Mouse (Mus musculus) E14TG2a.4 (cell line): ENCODE data around the gene Faap100.

Experiments
- CTCF ChIP-seq: conservative IDR thresholded peaks from 2 replicates; pipeline ENCODE4 v1.5.1; 2014; ENCODE audit warnings: low read length
- NANOG ChIP-seq: IDR thresholded peaks from 2 replicates; pipeline ENCODE4 v1.6.1; 2014; ENCODE audit warnings: borderline replicate concordance, low read length, mixed read lengths

DNA sequence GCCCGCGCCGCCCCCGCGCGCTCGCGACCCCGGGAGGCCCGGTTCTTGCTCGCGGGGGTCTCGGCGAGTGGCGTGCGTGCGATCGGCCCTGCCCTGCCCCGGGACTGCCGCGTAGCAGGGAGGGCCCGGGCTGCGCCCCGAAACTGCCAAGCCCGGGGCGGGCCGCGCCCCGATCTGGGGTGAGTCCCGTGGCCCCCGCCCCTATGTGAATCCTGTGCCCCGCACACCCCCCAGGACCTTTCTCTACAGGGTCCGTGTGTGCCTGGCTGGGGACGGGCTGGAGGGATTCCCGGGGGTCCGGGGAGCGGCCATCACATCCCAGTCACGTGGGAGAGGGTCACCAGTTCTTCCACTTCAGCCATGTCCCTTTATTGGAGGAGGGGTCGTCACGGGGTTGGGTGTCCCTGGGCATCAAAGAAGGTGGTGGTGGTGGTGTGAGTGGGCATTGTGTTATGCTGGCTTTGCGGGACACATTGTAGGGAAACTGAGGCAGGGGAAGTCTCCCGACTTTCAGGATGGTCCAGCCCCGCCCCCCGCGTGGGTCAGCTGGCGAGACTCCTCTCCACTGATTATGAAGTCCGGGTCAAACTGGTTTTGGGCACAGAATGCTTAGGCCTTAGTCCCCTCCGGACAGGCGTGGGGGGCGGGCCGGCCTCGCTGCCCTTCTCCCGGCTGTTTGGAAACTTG lies 29.7 kb downstream of the Faap100 start:
- TF ChIP-seq CTCF, result no peak
- no peak for TF ChIP-seq NANOG
